Mouse (Mus musculus): Measurements from ENCODE around the gene Med18. TPM values are rescaled to one million over a fixed set of nuclear protein-coding genes. Genes with fewer than 3 reads are reported as not detected.

Med18 gene
- polyA plus RNA-seq (2012; rRNA removed), result 7.1 and 8.5 TPM in 2 replicates

DNA sequence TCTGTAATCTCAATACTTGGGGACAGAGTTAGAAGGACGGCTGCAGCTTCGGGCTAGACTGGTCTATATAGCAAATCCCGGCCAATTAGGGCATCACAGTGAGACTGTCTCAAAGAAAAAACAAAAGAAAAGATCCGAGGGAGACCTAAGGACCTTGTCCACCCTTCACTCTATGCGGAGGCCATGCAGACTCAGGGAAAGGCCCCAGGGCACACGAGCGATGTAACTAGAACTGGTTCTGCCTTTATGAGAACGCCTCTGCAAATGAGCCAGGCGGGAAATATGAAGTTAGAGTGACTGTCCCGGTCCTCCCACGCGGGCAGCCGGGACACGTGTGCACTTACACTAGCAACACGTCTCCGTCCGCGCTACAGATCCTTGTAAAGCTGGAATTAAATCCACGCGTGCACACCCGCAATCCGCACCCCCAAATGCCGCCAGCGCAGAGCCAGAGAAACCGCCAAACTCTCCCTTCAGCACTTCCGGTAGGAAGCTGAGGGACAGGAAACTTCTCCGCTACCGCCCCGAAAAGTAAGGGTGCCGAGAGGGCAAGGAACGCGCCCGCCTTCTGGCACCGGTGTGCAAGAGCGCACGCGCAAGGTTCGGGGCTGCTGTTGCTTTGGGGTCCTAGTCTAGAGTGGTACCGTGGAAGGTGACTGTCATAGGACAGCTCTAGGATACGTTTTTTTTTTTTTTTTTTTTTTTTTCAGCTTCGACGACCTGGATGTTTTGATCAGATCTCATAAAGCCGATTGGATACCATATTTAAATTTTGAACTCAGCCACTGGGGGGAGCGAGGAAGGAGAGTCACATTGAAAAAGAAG lies at the start of gene Med18:
Med18 (minus strand) TSS at position 492 of the 825 bp plus-strand sequence.

DNA sequence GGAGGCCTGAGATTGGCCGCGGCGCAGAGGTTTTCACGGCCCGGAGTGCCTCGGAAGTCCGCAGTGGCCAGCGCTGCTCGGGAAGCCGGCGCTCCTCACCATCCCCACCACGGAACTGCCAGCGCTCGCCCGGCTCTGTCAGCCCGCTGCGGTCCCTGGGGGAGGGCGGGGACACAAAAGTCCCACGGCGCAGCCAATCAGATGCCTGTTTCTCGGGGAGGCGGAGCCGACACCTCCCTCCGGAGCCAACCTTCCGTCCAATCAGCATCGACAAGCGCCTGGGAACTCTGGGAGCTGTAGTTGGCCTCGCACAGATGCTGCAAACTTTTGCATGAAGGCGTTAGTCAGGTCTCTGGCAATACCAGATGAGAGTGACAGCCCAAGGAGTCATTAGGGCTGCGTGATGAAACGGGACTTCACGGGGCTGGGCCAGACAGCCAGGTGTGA lies 46.7 kb upstream of the Med18 start, which contains the start of gene Sesn2:
Sesn2 (minus strand) TSS at position 150 of the 447 bp plus-strand sequence.

DNA sequence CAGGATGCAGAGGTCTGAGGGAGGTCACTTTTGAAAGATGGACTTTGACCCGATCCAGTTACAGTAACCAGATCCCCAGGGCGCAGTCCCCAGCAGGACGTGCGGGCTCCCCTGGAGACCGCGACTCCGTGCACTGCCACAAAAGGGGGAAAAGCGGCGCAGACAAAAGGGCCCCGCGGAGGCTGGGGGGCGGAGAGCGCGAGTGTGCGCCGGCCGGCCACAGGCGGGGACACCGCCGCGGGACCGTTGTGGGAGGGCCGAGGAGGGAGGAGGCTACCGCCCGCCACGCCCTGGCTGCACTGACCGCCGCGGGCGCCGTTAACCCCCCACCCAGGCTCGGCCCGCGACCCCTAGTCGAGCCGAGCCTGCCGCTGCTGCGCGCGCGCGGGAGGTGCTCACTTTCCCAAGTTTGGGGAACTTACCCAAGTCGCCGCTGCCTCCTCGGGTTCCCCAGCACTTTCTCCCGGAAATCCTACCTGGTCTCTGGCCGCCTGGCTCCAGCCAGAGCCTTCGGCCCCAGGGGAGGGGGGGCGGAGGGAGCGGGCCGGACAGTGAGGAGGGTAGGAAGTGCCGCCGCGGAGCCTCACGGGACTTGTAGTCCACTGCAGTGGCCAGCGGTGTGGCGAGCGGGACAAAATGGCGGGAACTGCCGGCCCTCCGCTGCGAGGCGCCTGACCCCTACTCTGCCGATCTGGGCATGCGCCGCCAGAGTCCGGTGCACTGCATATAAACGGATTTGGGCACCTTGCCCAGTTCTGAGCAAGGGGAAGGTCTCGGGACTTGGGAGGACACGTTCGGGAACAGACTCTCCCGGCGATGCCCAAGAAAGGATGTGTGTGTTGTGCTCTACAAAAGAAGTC lies 41.6 kb downstream of the Med18 start, which contains the start of gene Phactr4:
Phactr4 (minus strand) TSS at position 567 of the 860 bp plus-strand sequence.

Other genes with a start within 250 kb of the Med18 start
- 38.4 and 38.6 TPM in 2 replicates for gene Gmeb1, start 202.3 kb downstream of the Med18 start, polyA plus RNA-seq (2012; rRNA removed)
- 28.0 and 31.5 TPM in 2 replicates for gene Taf12, start 189.5 kb downstream of the Med18 start, polyA plus RNA-seq (2012; rRNA removed)
- 1.0 and 1.3 TPM in 2 replicates for gene Rab42, start 160.5 kb downstream of the Med18 start, polyA plus RNA-seq (2012; rRNA removed)
- 31.8 and 35.1 TPM in 2 replicates for gene Trnau1ap, start 134.4 kb downstream of the Med18 start, polyA plus RNA-seq (2012; rRNA removed)
- gene Rcc1, start 110.3 kb downstream of the Med18 start, polyA plus RNA-seq (2012; rRNA removed), result 30.0 and 31.2 TPM in 2 replicates
- gene Phactr4, start 41.4 kb downstream of the Med18 start, polyA plus RNA-seq (2012; rRNA removed), result 18.2 and 19.2 TPM in 2 replicates
- 4.7 and 5.3 TPM in 2 replicates for gene Sesn2, start 46.6 kb upstream of the Med18 start, polyA plus RNA-seq (2012; rRNA removed)
- 986 and 1,012 TPM in 2 replicates for gene Atpif1, start 69.7 kb upstream of the Med18 start, polyA plus RNA-seq (2012; rRNA removed)
- gene Dnajc8, start 71.6 kb upstream of the Med18 start, polyA plus RNA-seq (2012; rRNA removed), result 115 TPM in 2 replicates
- 0.75 and 0.78 TPM in 2 replicates for gene Ptafr, start 100.1 kb upstream of the Med18 start, polyA plus RNA-seq (2012; rRNA removed)
- 30.7 and 31.7 TPM in 2 replicates for gene Eya3, start 175.1 kb upstream of the Med18 start, polyA plus RNA-seq (2012; rRNA removed)

Data from central nervous system, embryonic 14 days (tissue).